Mouse (Mus musculus) embryonic fibroblast, embryonic 13.5 days (primary cell): Measurements from ENCODE around the gene Blnk. TPM values are rescaled to one million over a fixed set of nuclear protein-coding genes. Genes with fewer than 3 reads are reported as not detected.

Source experiments
- H3K27ac ChIP-seq: 2 replicates; pipeline ENCODE4 v1.5.1; 2012; ENCODE audit warnings: low read length, control low read depth, inconsistent platforms; ENCODE audit not compliant: insufficient read depth
- H3K4me1 ChIP-seq: 2 replicates; pipeline ENCODE4 v1.6.1; 2011; ENCODE audit warnings: low read length; ENCODE audit not compliant: control insufficient read depth, insufficient read depth
- H3K4me3 ChIP-seq: 2 replicates; pipeline ENCODE4 v1.5.1; 2011; ENCODE audit warnings: mild to moderate bottlenecking, control low read depth, low read length; ENCODE audit not compliant: insufficient read depth
- CTCF ChIP-seq: IDR thresholded peaks from 2 replicates; pipeline ENCODE4 v1.5.1; 2011; ENCODE audit warnings: mild to moderate bottlenecking, control low read depth, low read length, moderate library complexity, borderline replicate concordance; ENCODE audit not compliant: insufficient read depth
- POLR2A ChIP-seq: IDR thresholded peaks from 2 replicates; pipeline ENCODE4 v1.6.1; 2011; ENCODE audit warnings: low read depth, mild to moderate bottlenecking, control low read depth, low read length, moderate library complexity
- polyA plus RNA-seq: library from polyadenylated mRNA; stranded (reverse); fragments of >200 nt; gene quantifications from 2 replicates; pipeline ENCODE4 v1.2.4, GENCODE M21; 2011; ENCODE audit warnings: low read depth; ENCODE audit not compliant: missing spikeins, insufficient read length

Gene Blnk
- polyA plus RNA-seq, 1 experiment = 0.44 TPM

- no peaks in the 10 kb centered on the region; the same call in 1 of the 2 replicates for H3K4me1 ChIP-seq
- no peak overlapping the region for H3K27ac ChIP-seq
- no peak overlapping the region for H3K4me3 ChIP-seq
- TF ChIP-seq CTCF (no peak), POLR2A (no peak)
Measured at GRCm38 (mm10) chr19:41006621-41007020, 12.3 kb upstream of the Blnk start.

- no peak overlapping the region for H3K27ac ChIP-seq
- H3K4me3 ChIP-seq = no peak overlapping the region
- no peaks in the 10 kb centered on the region; the same call in 1 of the 2 replicates for H3K4me1 ChIP-seq
- TF ChIP-seq POLR2A (no peak), CTCF (no peak)
Measured at GRCm38 (mm10) chr19:41003694-41004315, 9.5 kb upstream of the Blnk start.

GRCm38 (mm10) chr19:40999569-40999968 is 5.2 kb upstream of the Blnk start:
- Histone ChIP-seq H3K4me3 (no peak overlapping the region), H3K4me1 (peaks cover 11% of the 10 kb centered on the region), H3K27ac (no peak overlapping the region)
- no peak for TF ChIP-seq POLR2A
- no peak for TF ChIP-seq CTCF

GRCm38 (mm10) chr19:40998469-40999170 is 4.3 kb upstream of the Blnk start:
- no peak for TF ChIP-seq CTCF
- TF ChIP-seq POLR2A = no peak
- no peak overlapping the region for H3K4me3 ChIP-seq
- H3K4me1 ChIP-seq = peaks cover 13% of the 10 kb centered on the region
- no peak overlapping the region for H3K27ac ChIP-seq

- TF ChIP-seq CTCF (no peak), POLR2A (no peak)
- Histone ChIP-seq H3K4me3 (no peak overlapping the region), H3K27ac (no peak overlapping the region), H3K4me1 (peaks cover 13% of the 10 kb centered on the region)
Measured at GRCm38 (mm10) chr19:40996722-40997121, 2.4 kb upstream of the Blnk start.

GRCm38 (mm10) chr19:40995449-40996401 is 1.4 kb upstream of the Blnk start:
- H3K4me3 ChIP-seq = no peak overlapping the region
- TF ChIP-seq POLR2A (no peak), CTCF (no peak)
- H3K4me1 ChIP-seq = peaks cover 13% of the 10 kb centered on the region
- H3K27ac ChIP-seq = no peak overlapping the region

GRCm38 (mm10) chr19:40994911-40995310 is 576 bp upstream of the Blnk start:
- Histone ChIP-seq H3K4me3 (no peak overlapping the region), H3K27ac (no peak overlapping the region), H3K4me1 (peaks cover 15% of the 10 kb centered on the region)
- TF ChIP-seq POLR2A (no peak), CTCF (no peak)

GRCm38 (mm10) chr19:40993356-40993755 is 979 bp downstream of the Blnk start:
- Histone ChIP-seq H3K4me1 (peaks cover 14% of the 10 kb centered on the region), H3K4me3 (no peak overlapping the region), H3K27ac (no peak overlapping the region)
- no peak for TF ChIP-seq CTCF
- no peak for TF ChIP-seq POLR2A

- no peak overlapping the region for H3K4me3 ChIP-seq
- H3K4me1 ChIP-seq = peaks cover 12% of the 10 kb centered on the region
- no peak for TF ChIP-seq POLR2A
- H3K27ac ChIP-seq = no peak overlapping the region
Measured at GRCm38 (mm10) chr19:40992517-40993044, 1.8 kb downstream of the Blnk start.
